Mouse (Mus musculus) MEL (cell line): ENCODE data around the gene Cyb5r2.

Source experiments
- CHD2 ChIP-seq: IDR thresholded peaks from 2 replicates; pipeline ENCODE4 v1.6.1; 2011; ENCODE audit warnings: low read length, improper control_type of control experiment
- CTCF ChIP-seq, 3 experiments: IDR thresholded peaks in 2 of 3; conservative IDR thresholded peaks in 1 of 3; 2 replicates each; pipeline ENCODE4 v1.5.1; 2011 to 2012; ENCODE audit warnings: low read length in 3 of 3, low read depth in 2 of 3, mild to moderate bottlenecking in 2 of 3, improper control_type of control experiment in 1 of 3, inconsistent platforms in 1 of 3, mixed read lengths in 1 of 3, moderate library complexity in 1 of 3; ENCODE audit not compliant: control insufficient read depth in 1 of 3, insufficient read depth in 1 of 3, poor library complexity in 1 of 3, severe bottlenecking in 1 of 3
- E2F4 ChIP-seq: IDR thresholded peaks from 2 replicates; pipeline ENCODE4 v1.6.1; 2011; ENCODE audit warnings: low read depth, low read length, improper control_type of control experiment, borderline replicate concordance
- GATA1 ChIP-seq: IDR thresholded peaks from 2 replicates; pipeline ENCODE4 v1.6.1; 2011; ENCODE audit warnings: low read depth, low read length, improper control_type of control experiment
- HCFC1 ChIP-seq: IDR thresholded peaks from 2 replicates; pipeline ENCODE4 v1.6.1; 2012; ENCODE audit warnings: low read depth, mild to moderate bottlenecking, inconsistent platforms, low read length, improper control_type of control experiment, moderate library complexity
- POLR2A ChIP-seq, 2 experiments: IDR thresholded peaks; 2 replicates each; pipeline ENCODE4 v1.6.1; 2011 to 2012; ENCODE audit warnings: low read length in 2 of 2, mild to moderate bottlenecking in 2 of 2, control low read depth in 1 of 2, improper control_type of control experiment in 1 of 2, low read depth in 1 of 2, moderate library complexity in 1 of 2; ENCODE audit not compliant: control insufficient read depth in 1 of 2, insufficient read depth in 1 of 2, poor library complexity in 1 of 2
- RAD21 ChIP-seq: IDR thresholded peaks from 2 replicates; pipeline ENCODE4 v1.6.1; 2011; ENCODE audit warnings: mild to moderate bottlenecking, low read depth, low read length, improper control_type of control experiment
- ZMIZ1 ChIP-seq: IDR thresholded peaks from 2 replicates; pipeline ENCODE4 v1.6.1; 2012; ENCODE audit warnings: low read depth, mild to moderate bottlenecking, inconsistent platforms, low read length, improper control_type of control experiment, moderate library complexity

- TF ChIP-seq POLR2A (IDR thresholded peaks at IDR 0.05; ENCODE audit: control insufficient read depth in 1 of 2, insufficient read depth in 1 of 2, low read depth in 1 of 2, low read length in 2 of 2, poor library complexity in 1 of 2) (no peak), HCFC1 (no peak), CTCF (IDR thresholded peaks at IDR 0.05 in 2 of 3, conservative IDR thresholded peaks at IDR 0.05 in 1 of 3; ENCODE audit: control insufficient read depth in 1 of 3, insufficient read depth in 1 of 3, low read depth in 2 of 3, low read length in 3 of 3, poor library complexity in 1 of 3, severe bottlenecking in 1 of 3) (peak in 2 of 3 experiments; percentile 15 to 21; a peak in 2 of 6 replicates), E2F4 (no peak), ZMIZ1 (no peak), RAD21 (peak; percentile 15), GATA1 (no peak), CHD2 (no peak)
These were observed 8.6 kb downstream of the Cyb5r2 start for GRCm38 (mm10) chr7:107749270-107749669.
